Mouse (Mus musculus) heart, embryonic 16.5 days (tissue): ENCODE results near the gene Smad3. TPM values are rescaled to one million over a fixed set of nuclear protein-coding genes. Genes with fewer than 3 reads are reported as not detected.

Experiments
- ATAC-seq: fragments of 200-750 bp; cut with Nextera tagmentation; replicated peaks from 2 replicates; pipeline ENCODE4 v1.8.0; 2017; ENCODE audit warnings: moderate number of reproducible peaks; ENCODE audit not compliant: insufficient read depth, low FRiP score; ENCODE audit errors: extremely low read depth
- H3K27ac ChIP-seq: fragments of 300-500 bp; sonication (generic); 2 replicates; pipeline ENCODE4 v1.5.1; 2014; ENCODE audit warnings: mild to moderate bottlenecking, low read length, control low read depth, moderate library complexity
- H3K27me3 ChIP-seq: fragments of 300-500 bp; sonication (generic); 2 replicates; pipeline ENCODE4 v1.6.1; 2014; ENCODE audit warnings: low read length, mixed read lengths; ENCODE audit not compliant: control insufficient read depth, insufficient read depth
- H3K36me3 ChIP-seq: fragments of 300-500 bp; sonication (generic); 2 replicates; pipeline ENCODE4 v1.6.1; 2014; ENCODE audit not compliant: control insufficient read depth, insufficient read depth
- H3K4me1 ChIP-seq: fragments of 300-500 bp; sonication (generic); 2 replicates; pipeline ENCODE4 v1.6.1; 2014; ENCODE audit warnings: low read length, mixed read lengths; ENCODE audit not compliant: control insufficient read depth, insufficient read depth
- H3K4me2 ChIP-seq: fragments of 300-500 bp; sonication (generic); 2 replicates; pipeline ENCODE4 v1.6.1; 2014; ENCODE audit warnings: low read depth, mild to moderate bottlenecking, control low read depth, low read length
- H3K4me3 ChIP-seq: fragments of 300-500 bp; sonication (generic); 2 replicates; pipeline ENCODE4 v1.5.1; 2014; ENCODE audit warnings: mild to moderate bottlenecking, control low read depth, low read length
- H3K9ac ChIP-seq: fragments of 300-500 bp; sonication (generic); 2 replicates; pipeline ENCODE4 v1.6.1; 2014; ENCODE audit warnings: low read length, control low read depth
- H3K9me3 ChIP-seq: fragments of 300-500 bp; sonication (generic); replicated peaks from 2 replicates; pipeline ENCODE4 v1.6.1; 2016; ENCODE audit warnings: low read length; ENCODE audit not compliant: control insufficient read depth
- WGBS: fragments of 180-500 bp; shearing (Covaris S2); extraction: QIAGEN DNeasy Blood & Tissue Kit; methylation state at CpG from one replicate; pipeline ENCODE4 v1.1.7; 2014; 5-methylcytosine and 5-hydroxymethylcytosine counted together
- polyA plus RNA-seq: library from polyadenylated mRNA; unstranded; fragments of >200 nt; fragmentation: Nextera tagmentation; extraction: Ambion mirVana; gene quantifications from 2 replicates; pipeline ENCODE4 v1.2.1, GENCODE M21; 2015

Smad3 gene
- polyA plus RNA-seq = 12.5 and 13.7 TPM in 2 replicates

DNA sequence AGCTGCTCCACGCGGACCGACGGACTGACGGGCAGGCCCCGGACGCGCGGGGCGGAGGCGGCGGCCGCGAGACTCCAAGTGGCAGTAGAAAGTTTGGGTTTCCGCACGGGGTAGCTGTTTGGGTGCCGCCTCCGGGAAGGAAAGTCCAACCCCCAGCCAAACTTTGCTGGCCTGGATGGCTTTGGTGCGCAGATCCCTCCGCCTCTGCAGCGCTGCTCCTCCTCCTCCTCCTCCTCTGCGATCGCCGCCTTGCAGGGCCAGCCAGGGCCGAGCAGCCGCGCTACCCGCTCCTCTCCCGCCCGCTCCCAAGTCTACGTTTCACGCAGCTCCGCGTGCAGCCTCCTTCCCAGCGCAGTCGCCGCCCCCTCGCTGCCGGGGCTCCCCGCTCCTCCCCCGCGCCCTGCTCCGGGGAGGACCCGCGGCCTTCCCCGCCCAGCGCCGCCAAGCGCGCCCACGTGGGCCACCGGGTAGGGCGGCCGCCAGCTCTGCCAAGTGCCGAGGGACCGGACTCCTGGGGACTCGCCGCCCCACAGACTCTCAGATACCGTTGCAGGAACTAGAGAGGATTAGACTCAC lies at the start of gene Smad3:
Gene Smad3 (minus strand): TSS at position 130 of the 576 bp plus-strand sequence.
- peak within 1 kb of the TSS; percentile 89 for H3K4me2 ChIP-seq
- no peaks in the 10 kb centered on the region for H3K36me3 ChIP-seq
- WGBS = under 1% methylated on average over 57 of the region's 59 CpGs
- H3K9ac ChIP-seq = peak within 1 kb of the TSS; percentile 97
- peaks cover 43% of the 10 kb centered on the region for H3K4me1 ChIP-seq
- peak within 1 kb of the TSS; percentile 97 for H3K27ac ChIP-seq
- H3K4me3 ChIP-seq = peak within 1 kb of the TSS; percentile 93
- no peaks in the 10 kb centered on the region for H3K27me3 ChIP-seq
- peak; percentile 89 for ATAC-seq
- peaks cover 6% of the 10 kb centered on the region for H3K9me3 ChIP-seq

DNA sequence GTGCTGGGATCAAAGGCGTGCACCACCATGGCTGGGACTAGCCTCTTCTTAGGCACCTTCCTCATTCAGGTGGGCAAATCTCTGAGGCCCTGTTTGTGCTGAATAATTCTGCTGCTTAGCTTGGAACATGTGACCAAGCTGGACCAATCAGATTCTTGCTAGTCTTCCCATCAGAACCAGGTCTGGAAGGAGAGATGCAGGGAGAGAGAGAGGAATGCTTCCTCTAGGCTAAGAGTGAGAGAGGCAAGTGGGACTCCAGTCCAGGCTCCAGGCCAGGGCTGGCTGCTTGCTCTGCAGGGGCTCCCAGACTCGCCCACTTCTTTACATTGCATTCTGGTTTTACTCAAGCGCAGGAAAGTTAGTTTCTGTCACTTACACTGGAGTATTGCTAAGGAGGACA lies 47.1 kb upstream of the Smad3 start:
- 62% methylated on average over 3 of the region's 3 CpGs for WGBS

DNA sequence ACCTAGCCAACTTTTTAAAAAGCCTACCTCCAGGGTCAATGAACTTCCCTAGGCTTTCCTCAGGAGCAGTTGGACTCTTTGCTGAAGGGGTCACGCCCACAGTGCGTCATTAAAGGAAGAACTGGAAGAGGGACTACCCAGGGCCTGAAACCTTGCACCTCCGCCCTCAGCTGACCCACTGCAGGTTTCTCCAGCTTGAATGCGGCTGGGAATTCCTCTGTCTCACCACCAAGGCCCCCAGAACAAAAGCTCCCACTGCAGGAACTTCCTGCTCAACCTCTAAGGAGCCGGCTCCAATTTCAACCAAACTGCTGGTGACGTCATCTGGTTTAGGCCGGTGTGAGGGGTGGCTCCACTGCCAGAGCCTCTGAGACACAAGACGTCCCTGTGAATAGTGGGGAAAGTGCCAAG lies 45.4 kb upstream of the Smad3 start:
- no peak overlapping the region for H3K4me3 ChIP-seq

More for the DNA sequence above, 47.1 kb upstream of the Smad3 start:
- Histone ChIP-seq H3K4me1 (peaks cover 7% of the 10 kb centered on the region), H3K36me3 (no peaks in the 10 kb centered on the region), H3K4me2 (no peak overlapping the region), H3K27ac (no peak overlapping the region), H3K27me3 (no peaks in the 10 kb centered on the region), H3K9me3 (no peaks in the 10 kb centered on the region), H3K9ac (no peak overlapping the region), H3K4me3 (no peak overlapping the region)
- no peak for ATAC-seq

DNA sequence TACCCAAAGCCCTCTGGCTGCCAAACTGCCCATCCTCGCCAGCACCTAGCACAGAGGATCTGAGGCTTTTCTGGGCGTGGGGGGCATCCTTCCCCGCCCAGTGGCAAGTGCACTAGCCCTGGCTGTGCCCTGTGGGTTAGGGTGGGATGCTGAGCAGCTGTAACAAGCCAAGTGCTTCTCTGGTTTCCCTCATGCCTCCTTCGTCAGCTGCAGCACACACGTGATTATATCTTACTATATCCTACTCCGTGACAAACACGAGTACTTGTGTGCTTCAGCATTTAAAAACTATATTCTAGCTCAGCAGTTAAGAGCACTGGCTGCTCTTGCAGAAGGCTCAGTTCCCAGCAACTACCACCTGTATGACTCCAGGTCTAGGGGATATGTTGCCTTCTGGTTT lies 44.7 kb upstream of the Smad3 start:
- Histone ChIP-seq H3K4me2 (no peak overlapping the region), H3K4me3 (no peak overlapping the region), H3K27ac (no peak overlapping the region), H3K27me3 (no peaks in the 10 kb centered on the region), H3K36me3 (no peaks in the 10 kb centered on the region), H3K9me3 (no peaks in the 10 kb centered on the region), H3K9ac (no peak overlapping the region), H3K4me1 (peaks cover 7% of the 10 kb centered on the region)
- ATAC-seq = no peak
- 78% methylated on average over 7 of the region's 7 CpGs for WGBS

More for the DNA sequence above, 45.4 kb upstream of the Smad3 start:
- Histone ChIP-seq H3K9ac (no peak overlapping the region), H3K4me1 (peaks cover 7% of the 10 kb centered on the region), H3K27me3 (no peaks in the 10 kb centered on the region), H3K36me3 (no peaks in the 10 kb centered on the region), H3K4me2 (peak overlapping the region; percentile 16; the same call in 1 of the 2 replicates), H3K9me3 (no peaks in the 10 kb centered on the region), H3K27ac (no peak overlapping the region)
- WGBS = 17% methylated on average over 8 of the region's 8 CpGs
- ATAC-seq = no peak

DNA sequence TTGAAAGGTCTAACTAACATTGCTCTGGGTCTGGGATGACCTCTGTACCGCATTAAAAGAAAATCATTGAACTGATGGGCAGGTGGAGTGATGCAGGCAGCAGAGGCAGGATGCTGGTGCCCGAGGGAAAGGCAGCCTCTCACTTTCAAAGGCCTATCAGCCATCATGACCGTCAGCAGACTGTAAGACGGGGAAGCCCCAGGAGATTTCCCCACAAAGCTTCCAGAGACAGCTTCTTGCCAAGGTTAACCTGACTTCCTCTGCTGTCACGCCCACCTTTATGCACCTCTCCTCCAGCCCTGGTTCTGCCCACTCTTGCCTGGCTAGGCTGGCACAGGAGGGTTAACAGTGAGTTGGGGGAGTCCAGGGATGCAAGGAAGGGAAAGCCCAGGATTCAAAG lies 44.3 kb upstream of the Smad3 start:
- Histone ChIP-seq H3K36me3 (no peaks in the 10 kb centered on the region), H3K9me3 (no peaks in the 10 kb centered on the region), H3K4me2 (no peak overlapping the region), H3K27ac (no peak overlapping the region), H3K4me3 (no peak overlapping the region), H3K27me3 (no peaks in the 10 kb centered on the region), H3K4me1 (peaks cover 7% of the 10 kb centered on the region), H3K9ac (no peak overlapping the region)
- WGBS = 72% methylated on average over 5 of the region's 5 CpGs
- no peak for ATAC-seq

DNA sequence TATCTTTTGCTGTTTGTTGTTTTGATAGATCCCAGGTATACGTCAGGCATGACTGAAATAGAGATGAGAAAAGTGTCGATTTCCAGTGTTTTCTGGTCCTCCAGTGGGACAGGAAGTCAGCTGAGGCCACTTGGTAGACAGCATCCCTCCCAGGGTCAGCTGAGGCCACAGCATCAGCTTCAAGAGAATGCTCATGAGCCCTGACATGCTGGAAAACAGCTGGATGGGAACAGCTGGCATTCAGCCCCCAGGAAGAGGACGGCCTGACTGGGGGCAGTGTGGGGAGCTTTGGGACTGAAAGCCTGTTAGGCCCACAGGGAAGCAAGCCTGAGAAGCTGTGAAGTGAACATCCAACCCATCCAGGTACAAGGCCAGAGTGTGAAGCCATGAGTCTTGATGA lies 38.6 kb upstream of the Smad3 start:
- Histone ChIP-seq H3K9me3 (no peaks in the 10 kb centered on the region), H3K27ac (no peak overlapping the region), H3K9ac (no peak overlapping the region), H3K4me1 (peaks cover 17% of the 10 kb centered on the region), H3K4me3 (no peak overlapping the region), H3K27me3 (0 out of 2 replicates have a peak, but pooled peaks cover 5% of the 10 kb centered on the region), H3K4me2 (no peak overlapping the region), H3K36me3 (no peaks in the 10 kb centered on the region)
- ATAC-seq = no peak
- WGBS = 65% methylated on average over 3 of the region's 3 CpGs

DNA sequence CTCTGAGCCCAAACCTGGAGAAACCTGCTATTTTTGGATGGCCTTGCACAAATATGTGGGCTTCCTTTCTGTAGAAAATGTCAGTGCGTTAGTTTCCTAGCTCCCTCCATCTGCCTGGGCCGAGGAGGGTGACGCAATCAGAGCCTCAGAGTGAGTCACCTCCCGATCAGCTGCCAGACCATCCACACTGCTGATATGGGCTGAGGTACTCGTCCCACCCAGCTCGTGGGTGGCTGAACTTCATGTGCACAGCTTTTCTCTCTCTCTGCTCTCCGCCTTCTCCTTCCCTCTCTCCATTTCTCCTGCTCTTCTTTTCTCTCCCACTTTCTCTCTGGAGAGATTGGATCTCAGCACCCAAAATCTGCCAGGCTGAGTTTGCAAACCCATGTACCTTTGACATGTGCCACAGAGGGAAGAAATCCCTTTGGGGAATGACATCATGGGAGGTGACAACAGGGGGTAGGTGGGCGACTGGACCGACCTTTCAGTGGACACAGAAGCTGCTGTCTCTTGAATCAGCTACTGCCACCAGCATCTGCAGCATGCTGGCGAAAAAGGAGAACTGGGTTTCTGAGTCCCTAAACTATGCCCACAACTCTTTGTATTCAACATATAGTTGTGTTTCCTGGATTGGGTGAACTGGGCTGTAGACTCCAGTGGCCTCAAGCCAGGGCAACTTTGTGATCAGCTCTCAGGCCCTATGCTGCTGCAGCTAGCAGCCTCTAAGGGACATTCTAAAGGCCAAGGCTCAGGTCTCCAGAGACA lies 36.1 kb upstream of the Smad3 start:
- Histone ChIP-seq H3K4me3 (no peak overlapping the region), H3K36me3 (no peaks in the 10 kb centered on the region), H3K27ac (0 out of 2 replicates have a peak overlapping the region, but pooled peaks have one; percentile 24), H3K27me3 (0 out of 2 replicates have a peak, but pooled peaks cover 5% of the 10 kb centered on the region), H3K4me1 (peaks cover 24% of the 10 kb centered on the region), H3K9ac (no peak overlapping the region), H3K4me2 (no peak overlapping the region), H3K9me3 (no peaks in the 10 kb centered on the region)
- 30% methylated on average over 10 of the region's 10 CpGs for WGBS
- peak; percentile 77 for ATAC-seq

DNA sequence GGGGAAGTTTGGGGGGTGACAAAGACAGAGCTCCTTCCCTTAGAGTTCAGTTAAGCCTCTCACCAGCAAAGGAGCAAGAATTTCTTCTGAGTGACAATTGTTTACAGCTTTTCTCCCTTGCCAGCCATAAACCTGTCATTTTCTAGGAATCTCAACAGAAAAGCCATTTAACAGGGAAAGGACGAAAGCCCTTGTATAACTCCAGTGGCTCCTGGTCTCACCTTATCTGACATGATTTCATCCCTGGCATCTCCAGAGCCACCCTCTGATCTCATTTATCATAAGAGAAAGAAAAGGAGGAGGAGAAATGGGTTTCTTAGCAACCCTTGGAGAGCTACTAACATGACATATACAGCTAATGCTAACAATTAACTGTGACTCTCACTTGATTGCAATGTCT lies 33.9 kb upstream of the Smad3 start:
- Histone ChIP-seq H3K36me3 (no peaks in the 10 kb centered on the region), H3K9me3 (no peaks in the 10 kb centered on the region), H3K27me3 (0 out of 2 replicates have a peak, but pooled peaks cover 7% of the 10 kb centered on the region), H3K4me1 (peaks cover 27% of the 10 kb centered on the region), H3K4me3 (no peak overlapping the region), H3K9ac (no peak overlapping the region), H3K4me2 (no peak overlapping the region), H3K27ac (0 out of 2 replicates have a peak overlapping the region, but pooled peaks have one; percentile 38)
- 63% methylated on average over 1 of the region's 1 CpGs for WGBS
- no peak for ATAC-seq

DNA sequence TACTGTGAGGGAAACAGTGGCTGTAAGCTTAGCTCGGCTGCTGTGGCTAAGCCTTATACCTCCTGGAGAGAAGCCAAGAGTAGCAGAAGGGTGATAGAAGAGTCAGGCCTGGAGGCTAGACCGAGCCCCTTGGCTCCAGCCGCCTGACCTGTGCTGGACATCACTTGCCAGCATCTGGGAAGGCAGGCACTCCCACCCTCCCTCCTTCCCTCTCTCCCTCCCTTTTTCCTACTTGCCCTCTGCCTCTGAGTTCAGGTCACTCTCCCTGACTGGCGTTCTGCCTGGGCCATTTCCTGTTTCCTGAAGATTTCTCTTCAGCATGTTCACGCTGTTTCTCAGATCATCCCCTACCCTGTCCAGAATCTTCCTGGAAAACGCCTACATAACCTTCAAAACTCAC lies 33.5 kb upstream of the Smad3 start:
- Histone ChIP-seq H3K4me2 (no peak overlapping the region), H3K9ac (no peak overlapping the region), H3K4me1 (peaks cover 27% of the 10 kb centered on the region), H3K27ac (0 out of 2 replicates have a peak overlapping the region, but pooled peaks have one; percentile 38), H3K27me3 (0 out of 2 replicates have a peak, but pooled peaks cover 7% of the 10 kb centered on the region), H3K36me3 (no peaks in the 10 kb centered on the region), H3K9me3 (no peaks in the 10 kb centered on the region), H3K4me3 (no peak overlapping the region)
- 20% methylated on average over 6 of the region's 6 CpGs for WGBS
- 0 out of 2 replicates have a peak, but pooled peaks have one; percentile 23 for ATAC-seq
